Mouse (Mus musculus) kidney, adult 9 months (tissue): ENCODE results near the gene Grb2.

ENCODE experiments used
- DNase-seq: peaks from one replicate; pipeline ENCODE4 v3.0.0; 2022

Grb2 gene

DNA sequence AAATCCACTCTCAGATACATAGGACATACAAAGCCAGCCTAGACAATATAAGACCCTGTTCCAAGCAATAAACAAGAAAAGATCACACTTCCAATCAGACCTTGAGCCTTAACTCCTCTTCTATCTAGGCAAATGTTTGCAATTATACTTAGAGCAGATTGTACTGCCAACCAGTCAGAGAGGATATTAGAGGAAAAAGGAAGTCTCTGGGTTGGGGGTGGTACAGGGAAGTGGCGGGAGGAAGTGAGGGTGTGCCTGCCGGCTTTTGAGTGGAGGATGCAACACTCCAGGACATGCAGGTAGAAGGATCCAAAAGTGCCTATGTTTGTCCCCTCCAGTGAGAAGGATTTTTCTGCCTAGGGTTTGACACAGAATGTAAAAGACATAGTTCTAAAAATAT lies 3.9 kb upstream of the Grb2 start:
- DNase-seq, result no peak

DNA sequence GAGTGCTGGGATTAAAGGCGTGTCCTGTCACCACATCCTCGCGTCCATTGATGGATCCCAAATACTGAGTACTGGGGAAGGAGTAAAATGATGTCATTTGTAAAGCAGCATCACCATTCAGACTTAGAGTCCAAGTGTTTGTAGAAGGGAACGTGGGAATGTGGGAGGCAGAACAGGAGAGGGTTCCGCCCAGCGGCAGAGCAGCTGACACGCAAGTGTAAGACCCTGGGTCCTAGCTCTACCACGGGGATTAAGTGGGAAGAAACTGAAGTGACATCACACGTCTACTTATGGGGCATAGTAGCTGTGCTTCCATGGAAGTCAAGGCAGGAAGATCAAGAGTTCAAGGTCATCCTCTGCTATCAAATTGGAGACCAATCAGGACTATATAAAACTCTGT lies 2.7 kb upstream of the Grb2 start:
- DNase-seq, result no peak

GRCm38 (mm10) chr11:115709829-115710559 lies 1.6 kb upstream of the Grb2 start:
- DNase-seq, result no peak

GRCm38 (mm10) chr11:115708956-115709828 lies 795 bp upstream of the Grb2 start:
- no peak for DNase-seq

GRCm38 (mm10) chr11:115707313-115708208 lies 836 bp downstream of the Grb2 start:
- peak; percentile 40 for DNase-seq

- no peak for DNase-seq
These were observed 1.8 kb downstream of the Grb2 start for GRCm38 (mm10) chr11:115706584-115706983.

GRCm38 (mm10) chr11:115705561-115705960 lies 2.8 kb downstream of the Grb2 start:
- no peak for DNase-seq

GRCm38 (mm10) chr11:115704648-115705047 lies 3.7 kb downstream of the Grb2 start:
- no peak for DNase-seq

GRCm38 (mm10) chr11:115703466-115703865 lies 4.9 kb downstream of the Grb2 start:
- DNase-seq, result no peak

DNA sequence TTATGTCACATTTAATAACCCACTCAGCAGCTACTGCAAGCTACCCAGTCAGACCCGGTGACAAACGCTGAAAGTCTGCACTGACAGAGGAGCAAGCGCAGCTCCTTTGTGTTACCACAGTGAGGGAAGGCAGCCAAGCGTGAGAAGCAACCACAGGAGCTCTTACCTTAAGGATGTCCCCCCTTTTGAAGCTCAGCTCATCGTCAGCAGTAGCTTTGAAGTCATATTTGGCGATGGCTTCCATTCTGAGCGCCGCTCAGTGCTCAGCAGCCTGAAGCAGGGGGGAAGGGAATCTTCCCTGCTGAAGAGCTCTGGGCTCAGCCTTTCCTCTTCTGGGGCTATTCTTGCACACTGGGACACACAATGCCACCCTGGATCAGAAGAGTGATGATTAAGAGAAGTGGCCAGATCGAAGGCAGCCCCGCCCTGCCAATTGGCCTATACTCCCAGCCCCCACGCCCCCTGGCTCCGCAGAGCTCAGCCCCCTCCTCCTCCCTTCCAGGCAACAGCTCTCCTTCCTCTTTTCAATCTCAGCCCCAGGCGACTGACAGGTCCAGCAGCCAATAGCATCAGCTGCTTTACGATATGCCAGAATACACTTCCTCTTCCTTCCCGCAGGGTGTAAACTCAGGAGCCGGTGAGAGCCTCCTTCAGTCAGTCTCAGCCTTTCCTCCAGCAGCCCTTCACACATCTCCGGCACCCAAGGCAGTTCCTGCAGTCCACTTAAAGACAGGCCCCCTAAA lies 9.2 kb downstream of the Grb2 start:
- DNase-seq, result peak; percentile 85

DNA sequence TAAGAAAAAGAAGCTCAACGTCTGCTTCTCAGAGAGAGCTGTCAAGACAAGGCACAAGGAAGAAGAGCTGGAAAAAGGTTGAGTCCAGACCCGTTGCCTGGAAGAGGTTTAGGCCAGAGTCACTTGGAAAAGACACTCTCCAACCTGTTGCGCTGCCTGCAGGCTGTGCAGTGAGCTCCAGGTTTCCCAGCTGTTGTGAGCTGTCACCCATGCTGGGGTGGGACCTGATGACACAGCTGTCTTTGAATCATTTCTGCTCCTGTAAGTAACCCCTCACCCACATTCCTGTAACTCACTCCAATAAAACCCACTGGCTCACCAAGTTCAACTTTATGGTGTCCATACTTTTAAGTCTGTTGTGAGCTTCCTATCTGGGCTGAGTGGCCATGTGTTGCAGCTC lies 10.7 kb downstream of the Grb2 start:
- DNase-seq, result no peak

GRCm38 (mm10) chr11:115697091-115697490 lies 11.3 kb downstream of the Grb2 start:
- peak; percentile 54 for DNase-seq

DNA sequence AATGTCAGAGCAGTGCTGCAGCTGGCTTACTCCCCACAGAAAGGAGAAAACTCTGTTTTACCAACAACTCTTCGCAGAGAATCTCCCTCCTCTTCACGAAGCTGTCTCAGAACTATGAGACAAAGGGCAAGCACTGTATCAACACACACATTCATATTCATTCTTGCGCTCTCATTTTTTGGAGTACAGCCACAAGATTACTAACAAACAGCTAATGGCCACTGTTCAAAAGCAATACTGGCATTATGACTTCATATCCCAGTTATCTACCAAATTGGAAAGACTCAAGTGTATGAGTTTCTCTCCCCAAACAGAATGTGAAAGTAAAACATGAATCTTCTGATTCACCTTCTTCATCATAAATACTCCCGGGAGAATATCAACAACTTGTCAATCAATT lies 11.9 kb downstream of the Grb2 start:
- no peak for DNase-seq

DNA sequence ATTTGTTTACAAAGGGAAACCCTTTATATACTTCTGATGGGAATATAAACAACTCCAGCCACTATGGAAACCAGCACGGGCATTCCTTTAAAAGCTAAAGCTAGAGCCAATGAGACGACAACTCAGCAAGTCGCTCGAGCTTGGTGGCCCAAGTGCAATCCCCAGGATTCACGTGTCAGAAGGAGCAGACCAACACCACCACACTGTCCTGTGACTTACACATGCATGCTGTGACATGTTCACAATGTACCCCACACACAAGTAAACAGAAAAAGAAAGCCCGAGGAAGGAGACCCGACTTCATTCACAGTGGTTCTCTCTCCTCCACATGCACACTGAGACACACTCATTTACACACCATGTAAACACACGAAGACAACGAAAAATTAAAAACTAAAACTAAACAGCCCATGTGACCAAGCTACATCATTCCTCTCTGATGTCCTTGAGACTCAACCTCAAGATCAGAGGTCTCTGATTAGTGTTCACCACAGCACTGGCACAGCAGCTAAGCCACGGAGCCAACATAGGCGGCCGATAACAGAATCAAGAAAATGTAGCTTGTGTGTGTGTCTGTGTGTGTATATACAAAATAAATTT lies 14.3 kb downstream of the Grb2 start:
- no peak for DNase-seq

DNA sequence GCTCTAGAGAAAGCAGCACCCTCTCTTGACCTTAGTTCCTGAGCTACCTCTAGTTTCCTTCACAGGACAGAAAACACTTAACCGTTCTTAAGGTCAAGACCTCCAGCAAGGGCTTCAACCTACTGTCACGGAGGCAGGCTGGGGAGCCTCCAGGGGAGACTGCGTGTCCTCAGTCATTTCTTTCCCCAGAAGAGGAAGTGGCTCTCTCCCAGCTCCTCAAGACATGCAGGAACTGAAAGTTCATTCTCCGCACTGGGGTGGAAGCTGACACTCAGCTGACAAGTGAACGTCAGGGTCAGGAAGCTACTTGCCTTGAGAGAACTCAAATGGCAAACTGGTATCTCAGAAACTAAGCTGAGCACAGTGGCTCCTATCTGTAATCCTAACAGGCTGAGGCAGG lies 15.6 kb downstream of the Grb2 start:
- peak; percentile 50 for DNase-seq

- no peak for DNase-seq
These were observed 16.4 kb downstream of the Grb2 start for GRCm38 (mm10) chr11:115691976-115692375.

DNA sequence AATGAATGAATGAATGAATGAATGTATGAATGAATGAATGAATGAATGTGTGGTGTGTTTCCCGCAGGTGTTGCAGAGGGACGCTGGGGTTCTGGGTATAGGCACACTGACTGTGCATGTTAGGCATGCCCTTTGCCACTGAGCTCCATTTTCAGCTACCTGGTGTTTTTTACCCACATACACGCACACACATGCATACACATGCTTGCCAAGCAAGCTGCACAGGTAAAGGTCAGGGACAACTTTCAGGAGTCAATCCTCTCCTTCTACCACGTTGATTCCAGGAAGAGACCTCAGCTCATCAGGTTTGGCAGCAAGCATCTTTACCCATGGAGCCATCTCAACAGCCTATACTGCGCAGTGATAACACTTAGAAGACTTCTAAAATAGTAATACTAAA lies 16.9 kb downstream of the Grb2 start:
- DNase-seq, result no peak

DNA sequence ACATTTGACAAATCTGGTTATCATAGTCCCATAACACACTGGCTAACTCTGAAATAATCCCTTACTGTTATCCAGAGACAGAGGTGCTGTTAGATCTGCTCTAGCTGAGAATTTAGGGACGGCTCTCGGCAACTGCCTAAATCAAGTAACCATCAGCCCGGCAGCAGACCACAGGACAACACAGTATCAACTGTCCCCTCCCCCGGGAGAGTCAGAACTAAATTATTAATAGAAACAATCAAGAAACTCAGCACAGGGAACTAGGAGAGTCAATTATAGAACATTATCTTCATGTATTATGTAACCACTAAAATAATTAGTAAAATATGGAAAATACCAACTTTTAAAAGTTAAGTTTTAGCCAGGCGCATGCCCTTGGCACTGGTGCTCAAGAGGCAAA lies 17.4 kb downstream of the Grb2 start:
- DNase-seq, result no peak

DNA sequence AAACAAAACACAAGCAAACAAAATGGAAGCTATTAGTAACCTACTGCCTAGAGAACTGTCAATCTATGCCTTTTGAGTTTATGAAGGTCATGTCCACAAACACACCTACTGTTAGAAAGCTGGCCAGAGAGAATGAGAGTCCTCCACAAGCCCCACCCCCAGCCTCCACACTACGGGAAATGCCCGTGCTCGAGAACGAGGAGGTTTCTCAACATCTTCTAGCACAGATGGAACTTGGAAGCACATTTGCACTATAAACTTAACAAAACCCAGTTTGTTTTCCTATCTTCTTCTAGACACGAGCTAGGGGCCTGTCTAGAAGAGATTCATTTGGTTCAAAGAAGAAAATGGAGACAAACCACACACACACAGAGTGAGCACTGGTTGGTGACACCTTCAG lies 18.0 kb downstream of the Grb2 start:
- DNase-seq, result no peak

- DNase-seq, result no peak
These were observed 19.1 kb downstream of the Grb2 start for GRCm38 (mm10) chr11:115689137-115689915.

DNA sequence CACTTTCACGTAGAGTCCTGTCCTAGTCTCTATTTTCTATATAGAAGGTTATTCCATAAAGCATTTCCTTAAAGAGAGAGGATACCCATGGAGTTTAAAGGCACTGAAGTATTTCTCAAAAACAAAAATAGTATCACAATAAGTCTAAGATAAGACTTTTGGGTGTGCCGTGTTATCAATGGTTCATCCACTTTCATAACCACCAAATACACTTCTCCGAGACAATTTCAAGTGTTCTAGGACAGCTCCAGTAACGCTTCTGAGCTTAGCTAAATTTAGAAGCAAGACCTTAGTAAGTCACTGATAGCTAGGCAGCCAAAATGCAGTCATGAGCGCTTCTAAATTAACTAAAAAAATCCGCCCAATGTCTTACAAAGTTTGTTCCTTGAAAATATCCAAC lies 22.0 kb downstream of the Grb2 start:
- no peak for DNase-seq
